Mouse (Mus musculus) thymus, adult 2 months (tissue): Measurements from ENCODE around the gene Ggta1.

Source experiments
- CTCF ChIP-seq: fragments of 200-500 bp; IDR thresholded peaks from 2 replicates; pipeline ENCODE4 v1.5.1; 2012; ENCODE audit warnings: mild to moderate bottlenecking, control low read depth, low read length, moderate library complexity, borderline replicate concordance; ENCODE audit not compliant: control insufficient read depth, poor library complexity, insufficient read depth; ENCODE audit errors: extremely low read depth
- POLR2A ChIP-seq: fragments of 200-500 bp; IDR thresholded peaks from 2 replicates; pipeline ENCODE4 v1.6.1; 2012; ENCODE audit warnings: mild to moderate bottlenecking, low read length, control low read depth, moderate library complexity; ENCODE audit not compliant: control insufficient read depth, poor library complexity, insufficient read depth; ENCODE audit errors: extremely low read depth

DNA sequence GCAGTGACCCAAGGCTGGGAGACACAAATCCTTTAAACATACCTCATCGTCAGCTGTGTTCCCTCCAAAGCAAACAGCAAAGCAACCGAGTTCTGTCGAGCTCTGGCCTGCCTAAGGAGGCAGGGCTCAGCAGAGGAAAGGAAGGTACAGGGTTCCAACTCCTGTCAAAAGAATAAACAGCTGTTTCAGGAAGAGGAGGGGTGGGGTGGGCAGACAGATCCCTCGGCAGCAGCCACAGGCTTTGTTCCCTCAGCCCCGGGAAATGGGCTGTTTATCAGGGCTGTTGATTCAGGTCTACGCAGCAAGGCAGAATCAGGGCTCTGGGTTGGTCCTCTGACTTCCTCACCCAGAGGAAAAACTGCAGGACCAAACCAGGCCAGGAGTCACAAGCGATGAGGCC, 30.6 kb downstream of the Ggta1 start:
- no peak for TF ChIP-seq CTCF
- TF ChIP-seq POLR2A: no peak
